Mouse (Mus musculus) Patski (cell line): ENCODE data around the gene Nabp2. TPM values are rescaled to one million over a fixed set of nuclear protein-coding genes. Genes with fewer than 3 reads are reported as not detected.
A peak's percentile ranks its signal among the peaks of the same experiment; 100 is the strongest.

Experiments used
- ATAC-seq: fragments of 100-300 bp; one replicate; pipeline ENCODE4 v1.8.0; 2021
- CTCF ChIA-PET: fragments of 350-600 bp; sonication (Branson Sonifier 250); formaldehyde crosslinking; loops from one replicate; lab custom pipeline; 2022; ENCODE audit warnings: inconsistent platforms; lab: Charles Lee
- POLR2A ChIA-PET: fragments of 350-600 bp; sonication (Branson Sonifier 250); formaldehyde crosslinking; loops from one replicate; lab custom pipeline; 2022; ENCODE audit warnings: antibody characterized with exemption, inconsistent platforms; lab: Charles Lee
- DNase-seq: peaks from one replicate; pipeline ENCODE4 v3.0.0-alpha.2; 2011; ENCODE audit warnings: low read depth, low spot score
- H3K27me3 ChIP-seq: fragments of 371-371 bp; one replicate; pipeline ENCODE4 v1.5.1; 2021
- CTCF ChIP-seq: fragments of 100-300 bp; IDR thresholded peaks from one replicate; pipeline ENCODE4 v1.5.1; 2021
- in situ Hi-C: fragments of 300-500 bp; cut with MboI; formaldehyde crosslinking; loops from 3 replicates; pipeline ENCODE4 v1.11.1; 2018; ENCODE audit warnings: low pct_unique_long_range_greater_than_20kb, mixed read lengths
- polyA plus RNA-seq: library from polyadenylated mRNA; unstranded; gene quantifications from one replicate; pipeline ENCODE4 v1.2.3, GENCODE M21; 2021

The Nabp2 gene
- polyA plus RNA-seq, 1 experiment from 2014 or later: 85.0 TPM

- no peaks in the 10 kb centered on the region for H3K27me3 ChIP-seq
- ChIA-PET CTCF (no interaction called here), POLR2A (no interaction called here)
- no peak for TF ChIP-seq CTCF
- no peak for DNase-seq
- peak; percentile 55 for ATAC-seq
- in situ Hi-C loops: no loop called here
These were observed 24.0 kb upstream of the Nabp2 start for GRCm38 (mm10) chr10:128435186-128435823.

- TF ChIP-seq CTCF: no peak
- in situ Hi-C loops: no loop called here
- no peak for DNase-seq
- no peaks in the 10 kb centered on the region for H3K27me3 ChIP-seq
- CTCF ChIA-PET: no interaction called here
- POLR2A ChIA-PET: no interaction called here
- no peak for ATAC-seq
These were observed 23.4 kb upstream of the Nabp2 start for GRCm38 (mm10) chr10:128434681-128435080.

GRCm38 (mm10) chr10:128433417-128433816 is 22.1 kb upstream of the Nabp2 start:
- ATAC-seq: no peak
- no peak for DNase-seq
- H3K27me3 ChIP-seq: no peaks in the 10 kb centered on the region
- ChIA-PET CTCF (no interaction called here), POLR2A (no interaction called here)
- no peak for TF ChIP-seq CTCF
- in situ Hi-C loops: no loop called here

GRCm38 (mm10) chr10:128429454-128429853 is 18.2 kb upstream of the Nabp2 start:
- CTCF ChIA-PET: interaction anchor here (1.5 kb wide), 1 partner anchor 18 kb away, joined by 3 read pairs; no protein-coding TSS in a partner anchor
- H3K27me3 ChIP-seq: no peaks in the 10 kb centered on the region
- in situ Hi-C loops: no loop called here
- POLR2A ChIA-PET: no interaction called here
- ATAC-seq (no peak), DNase-seq (no peak)
- no peak for TF ChIP-seq CTCF

- H3K27me3 ChIP-seq: no peaks in the 10 kb centered on the region
- POLR2A ChIA-PET: no interaction called here
- no peak for TF ChIP-seq CTCF
- CTCF ChIA-PET: interaction anchor here (1.5 kb wide), 1 partner anchor 19 kb away, joined by 3 read pairs; no protein-coding TSS in a partner anchor
- in situ Hi-C loops: no loop called here
- ATAC-seq (no peak), DNase-seq (no peak)
These were observed 17.8 kb upstream of the Nabp2 start for GRCm38 (mm10) chr10:128429052-128429451.

GRCm38 (mm10) chr10:128425260-128425659 is 14.0 kb upstream of the Nabp2 start:
- POLR2A ChIA-PET: no interaction called here
- CTCF ChIA-PET: interaction anchor here (1.5 to 1.7 kb wide), 2 partner anchors 12 to 15 kb away, joined by 3 to 7 read pairs; no protein-coding TSS in a partner anchor
- in situ Hi-C loops: no loop called here
- DNase-seq: no peak
- no peak for TF ChIP-seq CTCF
- no peaks in the 10 kb centered on the region for H3K27me3 ChIP-seq
- no peak for ATAC-seq

- in situ Hi-C loops: no loop called here
- ChIA-PET CTCF (interaction anchor here (1.5 to 1.7 kb wide), 2 partner anchors 12 to 15 kb away, joined by 3 to 7 read pairs; no protein-coding TSS in a partner anchor), POLR2A (no interaction called here)
- ATAC-seq (no peak), DNase-seq (no peak)
- no peak for TF ChIP-seq CTCF
- H3K27me3 ChIP-seq: no peaks in the 10 kb centered on the region
These were observed 13.3 kb upstream of the Nabp2 start for GRCm38 (mm10) chr10:128424604-128425003.

- TF ChIP-seq CTCF: no peak
- H3K27me3 ChIP-seq: no peaks in the 10 kb centered on the region
- ATAC-seq (no peak), DNase-seq (no peak)
- POLR2A ChIA-PET: no interaction called here
- CTCF ChIA-PET: no interaction called here
- in situ Hi-C loops: no loop called here
These were observed 11.1 kb upstream of the Nabp2 start for GRCm38 (mm10) chr10:128422426-128422825.

- TF ChIP-seq CTCF: no peak
- no peaks in the 10 kb centered on the region for H3K27me3 ChIP-seq
- DNase-seq (no peak), ATAC-seq (no peak)
- CTCF ChIA-PET: no interaction called here
- POLR2A ChIA-PET: no interaction called here
- in situ Hi-C loops: no loop called here
These were observed 3.6 kb upstream of the Nabp2 start for GRCm38 (mm10) chr10:128414848-128415247.

- POLR2A ChIA-PET: no interaction called here
- H3K27me3 ChIP-seq: no peaks in the 10 kb centered on the region
- DNase-seq (no peak), ATAC-seq (no peak)
- in situ Hi-C loops: no loop called here
- CTCF ChIA-PET: interaction anchor here (1.2 kb wide), 1 partner anchor 12 kb away, joined by 3 read pairs; no protein-coding TSS in a partner anchor
- TF ChIP-seq CTCF: no peak
These were observed 1.8 kb upstream of the Nabp2 start for GRCm38 (mm10) chr10:128413076-128413475.

GRCm38 (mm10) chr10:128412558-128412957 is 1.3 kb upstream of the Nabp2 start:
- H3K27me3 ChIP-seq: no peaks in the 10 kb centered on the region
- POLR2A ChIA-PET: interaction anchor here (1.2 to 1.8 kb wide), 2 partner anchors 36 to 90 kb away, joined by 5 to 6 read pairs; partner anchors contain the start of gene Ankrd52
- CTCF ChIA-PET: interaction anchor here (1.2 kb wide), 1 partner anchor 12 kb away, joined by 3 read pairs; no protein-coding TSS in a partner anchor
- TF ChIP-seq CTCF: no peak
- in situ Hi-C loops: no loop called here
- ATAC-seq: no peak
- DNase-seq: no peak
